Mouse (Mus musculus) Muller cell, postnatal 12 days (primary cell): Measurements from ENCODE around the gene Hmg20a.

Source experiments
- DNase-seq: peaks from one replicate; pipeline ENCODE4 v3.0.0-alpha.2; 2015; ENCODE audit errors: inconsistent ontology term

Hmg20a gene

GRCm38 (mm10) chr9:56527951-56528350 is 109.5 kb downstream of the Hmg20a start:
- no peak for DNase-seq

- no peak for DNase-seq
Measured at GRCm38 (mm10) chr9:56531991-56532390, 113.6 kb downstream of the Hmg20a start.

DNA sequence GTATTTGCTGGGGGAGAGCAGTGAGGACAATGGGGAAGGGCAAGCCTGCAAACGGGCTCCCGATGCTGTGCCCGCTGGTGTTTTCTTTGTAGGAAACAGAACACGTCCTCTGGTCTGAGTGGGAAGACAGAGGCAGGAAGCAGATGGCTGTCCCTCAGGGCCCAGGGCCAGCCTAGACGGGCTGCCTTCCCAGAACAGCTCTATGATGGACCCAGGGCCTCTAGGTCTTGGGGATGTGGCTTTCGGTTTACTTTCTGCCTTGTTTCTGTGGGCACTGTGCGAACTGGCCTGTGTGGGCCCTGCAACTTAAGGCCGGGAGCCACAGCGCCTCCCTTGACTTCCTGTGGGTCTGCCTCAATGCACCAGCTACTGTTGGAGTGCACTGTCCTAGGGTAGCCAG is 115.5 kb downstream of the Hmg20a start:
- DNase-seq: no peak

DNA sequence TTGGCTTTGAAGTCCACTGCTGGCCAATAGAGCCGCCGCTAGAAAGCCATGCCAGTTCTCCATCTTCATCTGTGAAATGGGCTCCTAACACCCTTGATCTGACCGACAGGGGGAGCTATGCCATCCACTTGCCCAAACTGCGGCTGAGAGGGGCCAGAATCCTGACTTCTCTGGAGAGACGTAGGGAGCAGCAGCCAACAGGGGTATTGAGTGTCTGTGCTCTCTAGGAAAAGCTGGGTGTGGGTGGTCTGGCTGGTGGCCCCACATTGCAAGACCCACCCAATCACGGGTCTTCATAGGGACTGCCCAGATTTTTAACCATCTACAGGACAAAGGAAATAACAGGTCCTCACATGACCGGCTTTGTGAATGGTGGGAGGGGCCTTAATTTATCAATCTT is 116.3 kb downstream of the Hmg20a start:
- no peak for DNase-seq

DNA sequence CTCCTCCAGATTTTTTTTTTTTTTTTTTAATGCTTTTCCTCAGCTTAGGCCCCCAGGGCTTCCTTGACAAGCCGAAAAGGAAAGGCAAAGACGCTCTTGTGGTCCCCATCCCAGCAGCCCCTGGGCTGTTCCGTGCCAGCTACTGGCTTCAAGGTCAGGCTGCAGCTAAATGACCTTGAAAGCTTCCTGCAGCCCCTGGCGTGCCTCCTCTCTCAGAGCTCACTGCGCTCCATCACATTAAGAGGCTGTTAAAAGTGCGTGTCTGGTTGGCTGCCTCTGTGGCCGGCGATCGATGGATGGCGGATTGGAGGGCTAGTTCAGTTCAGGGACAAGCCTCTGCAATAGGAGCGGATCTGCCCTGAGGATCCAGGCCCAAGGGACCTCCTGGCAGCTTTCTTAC is 117.0 kb downstream of the Hmg20a start:
- no peak for DNase-seq

DNA sequence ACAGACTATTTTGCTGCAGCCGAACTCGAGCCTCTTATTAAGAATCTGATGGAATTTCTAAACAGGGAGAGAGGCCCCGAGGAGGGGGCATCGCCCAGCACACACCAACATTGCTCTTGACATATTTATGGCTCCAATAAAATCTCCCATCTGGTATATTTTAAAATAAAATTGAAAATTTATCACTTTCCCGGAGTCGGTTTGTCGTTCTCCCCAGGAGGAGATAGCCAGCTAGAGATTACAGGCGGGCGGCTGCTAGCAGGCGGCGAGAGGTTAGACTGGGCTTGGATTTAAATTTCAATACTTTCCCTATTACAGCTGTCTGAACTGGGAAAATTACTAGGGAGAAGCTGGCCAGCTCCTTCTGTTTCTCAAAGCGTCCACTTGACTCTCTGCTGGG is 121.6 kb downstream of the Hmg20a start:
- DNase-seq: no peak

GRCm38 (mm10) chr9:56544687-56545475 is 126.5 kb downstream of the Hmg20a start:
- DNase-seq: peak; percentile 56
